Mouse (Mus musculus): ENCODE results near the gene Dusp1.

GRCm38 (mm10) chr17:26513459-26514290 is 48.3 kb downstream of the Dusp1 start:
- TF ChIP-seq CTCF (IDR thresholded peaks at IDR 0.05; ENCODE audit: extremely low read depth, insufficient read depth, low read length) (no peak), POLR2A (IDR thresholded peaks at IDR 0.05; ENCODE audit: extremely low read depth, insufficient read depth, low read length) (no peak)
